Mouse (Mus musculus) sigmoid colon, adult 10 weeks (tissue): ENCODE data around the gene Dab2ip. TPM values are rescaled to one million over a fixed set of nuclear protein-coding genes. Genes with fewer than 3 reads are reported as not detected.

ENCODE experiments used
- polyA plus RNA-seq: library from polyadenylated mRNA; stranded (reverse); fragments of 350-450 nt; fragmentation: Illumina TruSeq; extraction: RNeasy Lipid Tissue Mini Kit (QIAGEN cat#74804); gene quantifications from one replicate; pipeline ENCODE4 v1.2.3, GENCODE M21; 2014; ENCODE audit warnings: low read depth, low replicate concordance

Dab2ip gene
- 4.8 TPM for polyA plus RNA-seq

DNA sequence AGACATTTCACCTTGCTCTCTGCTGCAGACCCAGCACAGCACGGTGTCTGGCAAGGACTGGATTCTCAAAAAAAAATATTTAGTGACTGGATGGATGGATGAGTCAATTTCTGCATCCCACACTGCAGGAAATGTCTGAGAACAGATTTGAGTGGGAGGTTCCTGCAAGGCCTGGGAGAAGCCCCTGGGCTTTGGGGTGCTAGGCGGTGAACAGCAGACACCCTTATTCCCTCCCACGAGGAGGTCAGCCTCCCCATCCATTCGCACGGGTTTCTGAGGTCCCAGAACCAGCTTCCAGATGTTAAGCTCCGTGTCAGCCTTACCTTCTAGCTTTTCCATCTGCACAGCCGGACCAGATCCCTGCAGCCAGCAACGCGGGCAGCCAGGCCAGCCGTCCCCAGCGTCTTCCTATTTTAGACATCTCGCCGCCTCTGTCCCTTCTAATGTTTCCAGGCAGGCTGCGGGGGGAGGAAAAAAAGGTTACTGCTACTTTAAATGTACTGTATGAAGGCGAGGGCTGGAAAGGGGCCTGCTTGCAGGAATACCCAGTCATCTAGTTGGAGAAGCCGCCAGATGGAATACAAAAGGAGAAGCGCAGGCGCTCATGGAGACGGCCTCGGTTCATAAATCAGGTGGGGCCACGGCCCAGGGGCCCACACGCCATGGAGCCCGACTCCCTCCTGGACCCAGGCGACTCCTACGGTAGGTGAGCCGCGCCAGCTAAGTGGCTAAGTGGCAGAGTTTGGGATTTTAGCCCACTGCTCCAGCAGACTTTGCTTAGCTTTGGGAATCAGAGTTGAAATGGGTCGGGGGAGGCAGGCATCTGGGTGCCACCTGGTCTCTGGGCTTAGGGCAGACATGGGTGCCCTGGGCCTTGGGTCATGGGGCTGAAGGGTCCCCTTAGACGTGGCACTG, at the start of gene Dab2ip:
Gene Dab2ip (plus strand): TSS at position 356 of the 915 bp plus-strand sequence.

Other genes with a start within 250 kb of the Dab2ip start
- gene Stom, start 221.3 kb upstream of the Dab2ip start, polyA plus RNA-seq: 123 TPM
- not detected for gene 4930568D16Rik, start 190.5 kb upstream of the Dab2ip start, polyA plus RNA-seq
- not detected for gene 4930402F06Rik, start 161.1 kb upstream of the Dab2ip start, polyA plus RNA-seq
- 16.7 TPM for gene Ggta1, start 95.0 kb upstream of the Dab2ip start, polyA plus RNA-seq